Mouse (Mus musculus) liver, embryonic 14.5 days (tissue): ENCODE measurements around the gene Sult5a1. TPM values are rescaled to one million over a fixed set of nuclear protein-coding genes. Genes with fewer than 3 reads are reported as not detected.

Experiments
- ATAC-seq: fragments of 200-750 bp; cut with Nextera tagmentation; 2 replicates; pipeline ENCODE4 v1.8.0; 2017; ENCODE audit warnings: moderate number of reproducible peaks, mild to moderate bottlenecking, moderate library complexity; ENCODE audit not compliant: insufficient read depth
- DNase-seq, 3 experiments: peaks; one replicate each; pipeline ENCODE4 v3.0.0-alpha.2; 2012 to 2013; ENCODE audit warnings: low read depth in 3 of 3, low spot score in 3 of 3
- H3K27ac ChIP-seq: fragments of 300-500 bp; sonication (generic); 2 replicates; pipeline ENCODE4 v1.5.1; 2014; ENCODE audit warnings: moderate library complexity, mild to moderate bottlenecking, control low read depth, inconsistent platforms
- H3K27me3 ChIP-seq: fragments of 300-500 bp; sonication (generic); 2 replicates; pipeline ENCODE4 v1.6.1; 2014; ENCODE audit warnings: mild to moderate bottlenecking, low read length, moderate library complexity; ENCODE audit not compliant: control insufficient read depth, insufficient read depth
- H3K36me3 ChIP-seq: fragments of 300-500 bp; sonication (generic); replicated peaks from 2 replicates; pipeline ENCODE4 v1.6.1; 2014; ENCODE audit warnings: low read depth; ENCODE audit not compliant: control insufficient read depth, insufficient read depth
- H3K4me1 ChIP-seq, 2 experiments: fragments of 200-500 bp in 1 of 2; fragments of 300-500 bp in 1 of 2; sonication (generic) in 1 of 2; replicated peaks; 2 replicates each; pipeline ENCODE4 v1.6.1; 2012 to 2014; ENCODE audit warnings: antibody characterized with exemption in 1 of 2, inconsistent platforms in 1 of 2, low read length in 1 of 2; ENCODE audit not compliant: control insufficient read depth in 2 of 2, insufficient read depth in 2 of 2
- H3K4me2 ChIP-seq: fragments of 300-500 bp; sonication (generic); 2 replicates; pipeline ENCODE4 v1.6.1; 2014; ENCODE audit warnings: low read depth, mild to moderate bottlenecking, control low read depth, moderate library complexity
- H3K4me3 ChIP-seq, 2 experiments: fragments of 200-500 bp in 1 of 2; fragments of 300-500 bp in 1 of 2; sonication (generic) in 1 of 2; 2 replicates each; pipeline ENCODE4 v1.5.1; 2012 to 2014; ENCODE audit warnings: low read depth in 2 of 2, low read length in 2 of 2, mild to moderate bottlenecking in 2 of 2, control low read depth in 1 of 2, inconsistent platforms in 1 of 2, moderate library complexity in 1 of 2; ENCODE audit not compliant: insufficient read depth in 1 of 2
- H3K9ac ChIP-seq: fragments of 300-500 bp; sonication (generic); replicated peaks from 2 replicates; pipeline ENCODE4 v1.6.1; 2014; ENCODE audit warnings: mild to moderate bottlenecking, control low read depth, moderate library complexity
- H3K9me3 ChIP-seq: fragments of 300-500 bp; sonication (generic); 2 replicates; pipeline ENCODE4 v1.6.1; 2016; ENCODE audit warnings: low read length, mixed read lengths; ENCODE audit not compliant: control insufficient read depth
- CTCF ChIP-seq: IDR thresholded peaks from 2 replicates; pipeline ENCODE4 v1.5.1; 2016; ENCODE audit warnings: antibody characterized with exemption, low read depth, control low read depth
- EP300 ChIP-seq: IDR thresholded peaks from 2 replicates; pipeline ENCODE4 v1.6.1; 2016; ENCODE audit warnings: antibody characterized with exemption, low read depth
- WGBS: fragments of 180-500 bp; shearing (Covaris S2); extraction: QIAGEN DNeasy Blood & Tissue Kit; methylation state at CpG from one replicate; pipeline ENCODE4 v1.1.7; 2014; ENCODE audit not compliant: insufficient replicate concordance; 5-methylcytosine and 5-hydroxymethylcytosine counted together
- microRNA-seq: library from miRNA; unstranded; fragments of <30 nt; microRNA quantifications from one replicate; pipeline ENCODE4, GENCODE M21; 2016
- polyA plus RNA-seq, 2 experiments: library from polyadenylated mRNA; depleted of rRNA in 1 of 2; stranded (reverse) in 1 of 2; unstranded in 1 of 2; fragments of >200 nt; fragmentation: Nextera tagmentation in 1 of 2; extraction: Ambion mirVana in 1 of 2; gene quantifications; 2 replicates each; pipeline versions ENCODE4 v1.2.1 to v1.2.3; 2012 to 2014

Gene Sult5a1
- polyA plus RNA-seq, 2 experiments, result 0.69 to 0.75 TPM

GRCm38 (mm10) chr8:123101244-123101643 is 56.9 kb downstream of the Sult5a1 start:
- WGBS, result 68% methylated on average over 4 of the region's 4 CpGs
- H3K4me3 ChIP-seq, result peak overlapping the region in 1 of 2 experiments; percentile 85; a peak in 2 of 4 replicates

GRCm38 (mm10) chr8:123100288-123100687 is 57.8 kb downstream of the Sult5a1 start:
- no peak overlapping the region for H3K9ac ChIP-seq
- H3K4me1 ChIP-seq, result peaks cover 4 to 6% of the 10 kb centered on the region in 2 experiments
- H3K4me2 ChIP-seq, result no peak overlapping the region
- no peaks in the 10 kb centered on the region for H3K27me3 ChIP-seq
- no peak overlapping the region for H3K4me3 ChIP-seq
- ATAC-seq (no peak), DNase-seq (no peak)
- no peak overlapping the region for H3K27ac ChIP-seq
- WGBS, result 58% methylated on average over 8 of the region's 8 CpGs
- no peaks in the 10 kb centered on the region for H3K9me3 ChIP-seq
- H3K36me3 ChIP-seq, result peaks cover 22% of the 10 kb centered on the region
- no peak for TF ChIP-seq EP300

More at GRCm38 (mm10) chr8:123101244-123101643, 56.9 kb downstream of the Sult5a1 start:
- Histone ChIP-seq H3K9me3 (no peaks in the 10 kb centered on the region), H3K9ac (peak overlapping the region; percentile 82), H3K4me1 (peaks cover 4 to 6% of the 10 kb centered on the region in 2 experiments), H3K27ac (peak overlapping the region; percentile 69; the same call in 1 of the 2 replicates), H3K4me2 (peak overlapping the region; percentile 97), H3K27me3 (no peaks in the 10 kb centered on the region), H3K36me3 (peaks cover 25% of the 10 kb centered on the region)
- ATAC-seq, result no peak
- no peak for DNase-seq
- no peak for TF ChIP-seq CTCF
- TF ChIP-seq EP300, result no peak

- WGBS, result 79% methylated on average over 12 of the region's 12 CpGs
- Histone ChIP-seq H3K36me3 (no peaks in the 10 kb centered on the region; the same call in 1 of the 2 replicates), H3K9ac (no peak overlapping the region), H3K4me3 (no peak overlapping the region), H3K27ac (no peak overlapping the region), H3K27me3 (no peaks in the 10 kb centered on the region), H3K4me2 (no peak overlapping the region), H3K4me1 (peaks cover 0 to 4% of the 10 kb centered on the region in 2 experiments; a peak in 3 of 4 replicates), H3K9me3 (no peaks in the 10 kb centered on the region)
- ATAC-seq (no peak), DNase-seq (no peak)
- TF ChIP-seq EP300, result no peak
- TF ChIP-seq CTCF, result no peak
Measured at GRCm38 (mm10) chr8:123097786-123098584, 60.1 kb downstream of the Sult5a1 start.

- no peak for ATAC-seq
- Histone ChIP-seq H3K9ac (no peak overlapping the region), H3K27ac (no peak overlapping the region), H3K27me3 (no peaks in the 10 kb centered on the region), H3K4me3 (no peak overlapping the region), H3K9me3 (no peaks in the 10 kb centered on the region), H3K36me3 (no peaks in the 10 kb centered on the region; the same call in 1 of the 2 replicates), H3K4me2 (no peak overlapping the region), H3K4me1 (peaks cover 0 to 4% of the 10 kb centered on the region in 2 experiments; a peak in 3 of 4 replicates)
- TF ChIP-seq EP300, result no peak
- no peak for TF ChIP-seq CTCF
- no peak for DNase-seq
- 83% methylated on average over 11 of the region's 11 CpGs for WGBS
Measured at GRCm38 (mm10) chr8:123097216-123097615, 60.9 kb downstream of the Sult5a1 start.

Small RNA genes within 50 kb of the gene (microRNA-seq; reads per million reads assigned to microRNA genes)
- not detected for gene Mir7079
- gene Mir7080, result not detected

Other genes with a start within 250 kb of the Sult5a1 start
- gene Ankrd11, start 116.0 kb downstream of the Sult5a1 start, polyA plus RNA-seq (2012; rRNA removed), result 9.9 and 12.4 TPM in 2 replicates
- gene Ankrd11, start 116.0 kb downstream of the Sult5a1 start, polyA plus RNA-seq (2014; fragmentation: Nextera tagmentation; extraction: Ambion mirVana), result 10.8 and 18.5 TPM in 2 replicates
- gene Spg7, start 95.4 kb downstream of the Sult5a1 start, polyA plus RNA-seq (2012; rRNA removed), result 19.0 and 26.0 TPM in 2 replicates
- 19.5 and 21.0 TPM in 2 replicates for gene Spg7, start 95.4 kb downstream of the Sult5a1 start, polyA plus RNA-seq (2014; fragmentation: Nextera tagmentation; extraction: Ambion mirVana)
- 1,340 and 1,385 TPM in 2 replicates for gene Rpl13, start 56.0 kb downstream of the Sult5a1 start, polyA plus RNA-seq (2012; rRNA removed)
- gene Rpl13, start 56.0 kb downstream of the Sult5a1 start, polyA plus RNA-seq (2014; fragmentation: Nextera tagmentation; extraction: Ambion mirVana), result 1,145 and 1,179 TPM in 2 replicates
- 1.7 and 1.9 TPM in 2 replicates for gene Cpne7, start 40.9 kb downstream of the Sult5a1 start, polyA plus RNA-seq (2012; rRNA removed)
- 0.58 and 0.65 TPM in 2 replicates for gene Cpne7, start 40.9 kb downstream of the Sult5a1 start, polyA plus RNA-seq (2014; fragmentation: Nextera tagmentation; extraction: Ambion mirVana)
- gene Dpep1, start 27.9 kb upstream of the Sult5a1 start, polyA plus RNA-seq (2012; rRNA removed), result 0.07 and 0.14 TPM in 2 replicates
- 0.06 and 0.23 TPM in 2 replicates for gene Dpep1, start 27.9 kb upstream of the Sult5a1 start, polyA plus RNA-seq (2014; fragmentation: Nextera tagmentation; extraction: Ambion mirVana)
- gene Chmp1a, start 54.4 kb upstream of the Sult5a1 start, polyA plus RNA-seq (2012; rRNA removed), result 29.9 and 30.9 TPM in 2 replicates
- 42.9 and 44.6 TPM in 2 replicates for gene Chmp1a, start 54.4 kb upstream of the Sult5a1 start, polyA plus RNA-seq (2014; fragmentation: Nextera tagmentation; extraction: Ambion mirVana)
- gene Spata33, start 54.5 kb upstream of the Sult5a1 start, polyA plus RNA-seq (2012; rRNA removed), result 0.21 and 0.60 TPM in 2 replicates
- 0.08 and 0.16 TPM in 2 replicates for gene Spata33, start 54.5 kb upstream of the Sult5a1 start, polyA plus RNA-seq (2014; fragmentation: Nextera tagmentation; extraction: Ambion mirVana)
- 15.4 and 16.3 TPM in 2 replicates for gene Cdk10, start 66.5 kb upstream of the Sult5a1 start, polyA plus RNA-seq (2012; rRNA removed)
- 7.2 and 10.1 TPM in 2 replicates for gene Cdk10, start 66.5 kb upstream of the Sult5a1 start, polyA plus RNA-seq (2014; fragmentation: Nextera tagmentation; extraction: Ambion mirVana)
- 0.87 and 0.92 TPM in 2 replicates for gene Spata2l, start 77.9 kb upstream of the Sult5a1 start, polyA plus RNA-seq (2012; rRNA removed)
- gene Spata2l, start 77.9 kb upstream of the Sult5a1 start, polyA plus RNA-seq (2014; fragmentation: Nextera tagmentation; extraction: Ambion mirVana), result 1.5 TPM in 2 replicates
- gene Zfp276, start 95.9 kb upstream of the Sult5a1 start, polyA plus RNA-seq (2012; rRNA removed), result 8.4 and 8.9 TPM in 2 replicates
- 4.7 and 5.9 TPM in 2 replicates for gene Zfp276, start 95.9 kb upstream of the Sult5a1 start, polyA plus RNA-seq (2014; fragmentation: Nextera tagmentation; extraction: Ambion mirVana)
- gene Vps9d1, start 96.0 kb upstream of the Sult5a1 start, polyA plus RNA-seq (2012; rRNA removed), result 7.8 and 8.5 TPM in 2 replicates
- 2.4 and 3.8 TPM in 2 replicates for gene Vps9d1, start 96.0 kb upstream of the Sult5a1 start, polyA plus RNA-seq (2014; fragmentation: Nextera tagmentation; extraction: Ambion mirVana)
- gene Fanca, start 160.3 kb upstream of the Sult5a1 start, polyA plus RNA-seq (2012; rRNA removed), result 22.8 and 24.6 TPM in 2 replicates
- 17.3 and 19.4 TPM in 2 replicates for gene Fanca, start 160.3 kb upstream of the Sult5a1 start, polyA plus RNA-seq (2014; fragmentation: Nextera tagmentation; extraction: Ambion mirVana)
- gene Spire2, start 174.4 kb upstream of the Sult5a1 start, polyA plus RNA-seq (2012; rRNA removed), result 3.0 TPM in 2 replicates
- gene Spire2, start 174.4 kb upstream of the Sult5a1 start, polyA plus RNA-seq (2014; fragmentation: Nextera tagmentation; extraction: Ambion mirVana), result 2.2 and 2.9 TPM in 2 replicates
- gene Tcf25, start 215.4 kb upstream of the Sult5a1 start, polyA plus RNA-seq (2012; rRNA removed), result 37.8 and 45.6 TPM in 2 replicates
- gene Tcf25, start 215.4 kb upstream of the Sult5a1 start, polyA plus RNA-seq (2014; fragmentation: Nextera tagmentation; extraction: Ambion mirVana), result 44.0 and 53.1 TPM in 2 replicates
- gene Mc1r, start 248.8 kb upstream of the Sult5a1 start, polyA plus RNA-seq (2012; rRNA removed), result 0.03 TPM in 2 replicates
- not detected in 2 replicates for gene Mc1r, start 248.8 kb upstream of the Sult5a1 start, polyA plus RNA-seq (2014; fragmentation: Nextera tagmentation; extraction: Ambion mirVana)